Mouse (Mus musculus): ENCODE results near the gene Wdr66.
"Not testable (repeated sequence)": the region's sequence is repeated elsewhere in the genome, so short reads cannot be mapped to it uniquely, and the experiment has no call there.

The Wdr66 gene

DNA sequence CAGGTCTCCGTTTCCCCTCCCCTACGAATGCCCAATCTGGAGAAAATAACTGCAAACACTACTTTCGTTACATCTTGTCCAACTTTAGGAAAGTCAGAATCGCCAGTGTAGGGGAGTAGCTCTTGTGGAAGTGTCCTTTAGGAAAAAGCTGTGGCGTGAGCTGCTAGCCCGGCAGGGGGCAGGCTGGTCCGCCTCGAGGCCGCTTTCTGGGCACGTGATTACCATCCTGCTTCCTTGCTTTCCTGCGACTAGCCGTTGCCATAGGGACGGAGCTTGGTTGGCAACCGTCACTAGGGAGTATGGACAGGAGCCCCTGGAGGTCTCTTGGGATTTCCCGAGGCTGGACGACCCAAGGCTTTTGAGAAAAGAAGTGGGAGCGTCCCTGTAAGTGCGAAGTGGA, at the start of gene Wdr66:
TSS of gene Wdr66 (plus strand) at position 269 of the 400 bp plus-strand sequence.
- peak; percentile 98 for DNase-seq (ENCODE audit: low read depth, low spot score)

DNA sequence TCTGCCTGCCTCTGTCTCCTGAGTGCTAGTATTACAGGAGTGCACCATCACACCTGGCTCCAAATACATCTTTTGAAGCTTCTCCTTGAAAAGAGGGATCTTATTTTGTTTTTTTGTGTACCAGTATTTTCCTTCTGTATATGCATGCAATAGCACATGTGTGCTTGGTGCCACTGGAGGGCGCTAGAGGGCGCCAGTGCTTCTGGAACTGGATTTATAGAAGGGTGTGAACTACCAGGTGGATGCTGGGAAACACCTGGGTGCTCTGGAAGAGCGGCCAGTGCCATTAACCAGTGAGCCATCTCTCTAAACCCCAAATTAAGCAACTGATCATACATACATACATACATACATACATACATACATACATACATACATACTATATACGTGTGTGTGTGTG, 49.1 kb upstream of the Wdr66 start:
- not testable (repeated sequence) for DNase-seq (ENCODE audit: low read depth, low spot score)

- DNase-seq (ENCODE audit: low read depth, low spot score): not testable (repeated sequence)
These were observed 48.3 kb upstream of the Wdr66 start for GRCm38 (mm10) chr5:123203591-123203990.

DNA sequence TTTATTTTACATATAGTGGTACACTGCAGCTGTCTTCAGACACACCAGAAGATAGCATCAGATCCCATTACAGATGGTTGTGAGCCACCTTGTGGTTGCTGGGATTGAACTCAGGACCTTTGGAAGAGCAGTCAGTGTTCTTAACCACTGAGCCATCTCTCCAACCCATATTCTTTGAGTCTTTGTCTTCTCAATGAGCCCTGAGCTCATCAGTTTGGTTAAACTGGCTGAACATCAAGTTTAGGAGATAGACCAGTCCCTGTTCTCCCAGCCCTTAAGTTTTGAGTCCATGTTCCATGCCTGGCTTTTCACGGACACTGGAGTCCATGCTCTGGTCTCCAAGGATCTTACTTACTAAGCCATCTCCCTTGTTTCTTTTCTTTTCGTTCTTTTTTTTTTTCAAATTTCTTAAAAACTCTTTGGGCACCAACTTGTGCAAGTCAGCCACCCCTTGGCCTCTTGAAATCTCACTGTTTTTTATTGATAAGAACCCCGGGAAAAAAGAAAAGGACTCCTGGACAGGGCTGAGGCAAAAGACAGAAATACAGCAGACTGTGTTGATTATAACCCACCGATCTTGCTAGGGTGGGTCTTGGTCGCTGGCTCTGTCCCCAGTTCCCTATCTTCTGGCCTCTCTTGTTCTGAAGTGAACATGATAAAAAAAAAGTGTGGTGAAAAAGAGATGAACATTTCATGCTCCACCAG, 29.4 kb upstream of the Wdr66 start:
- DNase-seq (ENCODE audit: low read depth, low spot score): not testable (repeated sequence)

DNA sequence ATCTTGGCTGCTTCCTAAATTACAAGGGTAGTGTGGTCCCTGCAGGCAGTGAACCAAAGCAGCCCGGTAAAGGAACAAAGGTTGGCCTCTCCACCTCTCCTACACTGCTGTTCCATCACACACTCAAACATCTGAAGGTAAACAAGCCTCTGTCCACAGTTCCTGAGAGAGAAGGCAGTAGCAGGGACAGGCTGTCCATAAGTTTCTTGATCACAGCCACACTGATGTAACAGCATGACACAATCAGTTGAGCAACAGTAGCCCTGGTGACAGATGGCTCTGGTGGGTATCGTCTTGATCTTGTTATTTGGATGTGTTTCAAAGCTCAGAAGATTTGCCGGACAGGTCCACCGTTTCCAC, 28.9 kb upstream of the Wdr66 start:
- DNase-seq (ENCODE audit: low read depth, low spot score): no peak

GRCm38 (mm10) chr5:123223861-123224260, 28.0 kb upstream of the Wdr66 start:
- not testable (repeated sequence) for DNase-seq (ENCODE audit: low read depth, low spot score)

GRCm38 (mm10) chr5:123226851-123227250, 25.1 kb upstream of the Wdr66 start:
- DNase-seq (ENCODE audit: low read depth, low spot score): no peak

DNA sequence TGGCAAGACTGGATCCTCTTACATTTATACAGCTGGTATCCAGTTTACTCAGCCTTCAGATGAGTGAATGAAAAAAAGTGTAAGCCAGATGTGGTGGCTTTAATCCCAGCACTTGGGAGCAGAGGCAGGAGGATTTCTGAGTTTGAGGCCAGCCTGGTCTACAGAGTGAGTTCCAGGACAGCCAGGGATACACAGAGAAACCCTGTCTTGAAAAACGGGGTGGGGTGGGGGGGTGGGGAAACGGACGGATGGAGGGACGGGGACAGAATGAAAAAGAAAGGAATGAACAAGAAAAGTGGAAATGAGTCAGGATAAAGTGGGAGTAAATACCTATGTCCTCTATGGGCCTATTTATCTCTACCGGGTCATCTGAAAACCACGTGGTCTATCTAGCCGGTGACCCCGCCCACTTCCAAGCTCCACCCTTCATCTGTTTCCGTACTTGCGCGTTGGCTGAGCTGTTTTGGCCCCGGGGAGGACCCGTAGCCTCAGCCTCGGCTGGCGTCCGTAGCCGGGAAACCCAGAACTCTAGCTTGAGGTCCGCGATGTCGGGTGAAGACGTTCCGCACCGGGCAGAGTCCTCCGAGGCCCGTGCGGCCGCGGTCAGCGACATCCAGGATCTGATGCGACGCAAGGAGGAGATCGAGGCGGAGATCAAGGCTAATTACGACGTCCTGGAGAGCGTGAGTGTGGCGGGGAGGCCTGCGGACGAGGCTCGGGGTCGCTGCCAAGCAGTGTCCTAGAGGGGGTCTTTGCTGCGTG, 24.0 kb upstream of the Wdr66 start:
- peak; percentile 97 for DNase-seq (ENCODE audit: low read depth, low spot score)

GRCm38 (mm10) chr5:123228524-123228922, 23.4 kb upstream of the Wdr66 start:
- DNase-seq (ENCODE audit: low read depth, low spot score): no peak

GRCm38 (mm10) chr5:123229296-123229695, 22.6 kb upstream of the Wdr66 start:
- no peak for DNase-seq (ENCODE audit: low read depth, low spot score)

- DNase-seq (ENCODE audit: low read depth, low spot score): no peak
These were observed 19.7 kb upstream of the Wdr66 start for GRCm38 (mm10) chr5:123232180-123232579.

DNA sequence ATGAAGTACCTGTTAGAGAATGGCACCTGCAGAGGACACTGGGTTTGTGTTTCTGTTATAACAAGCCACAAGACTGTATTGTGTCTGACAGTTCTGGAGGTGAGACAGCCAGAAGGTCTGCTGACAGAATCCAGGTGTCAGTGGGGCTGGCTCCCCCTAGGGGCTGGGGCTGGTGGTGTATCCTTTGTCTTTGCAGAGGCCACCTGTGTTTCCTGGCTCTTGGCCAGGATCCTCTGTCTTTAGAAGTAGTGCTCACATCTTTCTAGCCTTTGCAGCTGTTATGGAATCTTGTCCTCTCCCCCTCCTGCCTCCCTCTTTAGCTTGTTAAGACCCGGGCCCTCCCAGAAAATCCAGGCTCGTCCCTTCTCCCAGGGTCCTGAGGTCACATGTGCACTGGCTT, 16.2 kb upstream of the Wdr66 start:
- DNase-seq (ENCODE audit: low read depth, low spot score): peak; percentile 72

DNA sequence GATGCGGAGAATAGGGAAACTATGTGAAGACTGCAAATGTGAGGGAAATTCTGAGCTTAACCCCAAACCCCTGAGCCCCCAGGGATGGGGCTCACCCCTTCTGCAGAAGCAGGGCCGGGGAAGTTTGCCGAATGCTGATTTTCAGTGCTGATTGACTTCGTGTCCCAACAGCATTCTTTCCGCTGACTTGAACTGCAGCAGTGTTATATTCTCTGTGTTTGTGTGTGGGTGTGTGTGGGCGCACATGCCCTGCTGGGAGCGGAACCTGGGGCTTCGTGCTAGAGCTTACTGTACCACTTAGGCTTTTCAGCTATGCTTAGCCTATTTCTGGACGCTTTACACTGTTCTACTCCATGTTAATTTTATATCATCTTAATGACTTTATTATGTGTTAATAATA, 15.5 kb upstream of the Wdr66 start:
- no peak for DNase-seq (ENCODE audit: low read depth, low spot score)

- no peak for DNase-seq (ENCODE audit: low read depth, low spot score)
These were observed 12.4 kb upstream of the Wdr66 start for GRCm38 (mm10) chr5:123239501-123239900.

DNA sequence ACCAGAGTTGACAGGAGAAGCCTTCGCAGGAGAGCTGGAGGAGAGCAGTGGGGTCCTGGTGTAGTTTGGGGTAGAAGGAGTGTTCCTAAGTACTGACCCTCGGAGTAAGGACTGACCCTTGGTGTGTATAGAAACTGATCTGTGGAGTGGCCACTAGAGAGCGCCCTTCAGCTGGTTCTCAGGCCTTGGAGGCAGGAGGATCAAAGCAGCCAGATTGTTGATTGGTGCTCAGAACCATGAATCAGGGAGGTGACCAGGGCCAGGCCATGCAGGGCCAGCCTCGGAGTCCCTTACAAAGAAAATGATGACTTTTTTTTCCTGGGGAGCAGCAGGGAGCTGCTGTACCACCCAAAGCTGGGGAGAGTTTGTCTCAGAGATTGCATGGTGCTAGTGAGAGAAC, 6.4 kb upstream of the Wdr66 start:
- DNase-seq (ENCODE audit: low read depth, low spot score): peak; percentile 63

DNA sequence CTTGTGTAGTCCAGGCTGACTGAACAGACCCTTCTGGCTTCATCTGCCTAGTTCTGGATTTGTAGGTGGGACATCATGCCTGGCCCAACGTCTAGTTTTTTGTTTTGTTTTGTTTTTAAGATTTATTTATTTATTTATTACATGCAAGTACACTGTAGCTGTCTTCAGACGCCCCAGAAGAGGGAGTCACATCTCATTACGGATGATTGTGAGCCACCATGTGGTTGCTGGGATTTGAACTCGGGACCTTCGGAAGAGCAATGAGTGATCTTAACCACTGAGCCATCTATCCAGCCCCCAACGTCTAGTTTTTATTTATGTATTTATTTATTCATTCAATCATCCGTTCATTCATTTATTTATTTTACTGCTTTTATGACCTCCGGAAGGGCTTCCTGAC, 512 bp upstream of the Wdr66 start:
- no peak for DNase-seq (ENCODE audit: low read depth, low spot score)

GRCm38 (mm10) chr5:123256841-123257755, 5.2 kb downstream of the Wdr66 start:
- DNase-seq (ENCODE audit: low read depth, low spot score): no peak

DNA sequence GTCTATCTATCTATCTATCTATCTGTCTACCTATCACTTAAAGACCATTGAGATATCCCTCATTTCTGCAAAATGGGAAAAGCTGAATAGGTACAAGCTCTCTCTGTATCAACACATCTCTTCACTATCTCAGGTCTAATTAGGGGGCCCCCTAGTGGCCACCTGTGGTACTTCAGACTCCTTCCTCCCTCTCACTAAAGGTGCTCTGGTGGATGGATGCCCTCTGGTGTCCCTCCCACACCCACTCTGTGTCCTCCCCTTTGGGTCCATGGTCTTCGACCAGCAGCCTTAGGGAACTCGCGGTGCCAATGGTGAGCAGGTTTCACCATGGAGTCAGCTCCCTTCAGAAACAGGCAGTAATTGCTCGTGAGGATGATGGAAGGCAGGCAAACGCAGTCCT, 7.1 kb downstream of the Wdr66 start:
- DNase-seq (ENCODE audit: low read depth, low spot score): peak; percentile 69

GRCm38 (mm10) chr5:123260698-123261097, 8.8 kb downstream of the Wdr66 start:
- no peak for DNase-seq (ENCODE audit: low read depth, low spot score)

DNA sequence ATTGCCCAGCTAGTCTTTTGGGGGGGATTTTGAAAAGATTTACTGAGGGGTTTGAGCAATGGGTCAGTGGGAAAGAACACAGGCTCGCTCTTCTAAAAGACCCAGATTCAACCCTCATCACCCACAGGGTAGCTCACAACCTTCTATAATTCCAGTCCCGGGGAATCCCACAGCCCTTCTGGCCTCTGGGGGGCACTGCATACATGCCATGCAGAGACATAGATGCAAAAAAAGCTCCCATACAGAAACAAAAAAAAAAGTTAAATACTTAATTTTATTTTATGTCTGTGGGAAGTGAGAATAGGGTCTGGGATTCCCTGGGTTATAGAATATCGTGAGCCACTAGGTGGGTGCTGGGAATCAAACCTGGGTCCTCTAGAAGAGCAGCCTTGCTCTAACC, 15.0 kb downstream of the Wdr66 start:
- no peak for DNase-seq (ENCODE audit: low read depth, low spot score)

DNA sequence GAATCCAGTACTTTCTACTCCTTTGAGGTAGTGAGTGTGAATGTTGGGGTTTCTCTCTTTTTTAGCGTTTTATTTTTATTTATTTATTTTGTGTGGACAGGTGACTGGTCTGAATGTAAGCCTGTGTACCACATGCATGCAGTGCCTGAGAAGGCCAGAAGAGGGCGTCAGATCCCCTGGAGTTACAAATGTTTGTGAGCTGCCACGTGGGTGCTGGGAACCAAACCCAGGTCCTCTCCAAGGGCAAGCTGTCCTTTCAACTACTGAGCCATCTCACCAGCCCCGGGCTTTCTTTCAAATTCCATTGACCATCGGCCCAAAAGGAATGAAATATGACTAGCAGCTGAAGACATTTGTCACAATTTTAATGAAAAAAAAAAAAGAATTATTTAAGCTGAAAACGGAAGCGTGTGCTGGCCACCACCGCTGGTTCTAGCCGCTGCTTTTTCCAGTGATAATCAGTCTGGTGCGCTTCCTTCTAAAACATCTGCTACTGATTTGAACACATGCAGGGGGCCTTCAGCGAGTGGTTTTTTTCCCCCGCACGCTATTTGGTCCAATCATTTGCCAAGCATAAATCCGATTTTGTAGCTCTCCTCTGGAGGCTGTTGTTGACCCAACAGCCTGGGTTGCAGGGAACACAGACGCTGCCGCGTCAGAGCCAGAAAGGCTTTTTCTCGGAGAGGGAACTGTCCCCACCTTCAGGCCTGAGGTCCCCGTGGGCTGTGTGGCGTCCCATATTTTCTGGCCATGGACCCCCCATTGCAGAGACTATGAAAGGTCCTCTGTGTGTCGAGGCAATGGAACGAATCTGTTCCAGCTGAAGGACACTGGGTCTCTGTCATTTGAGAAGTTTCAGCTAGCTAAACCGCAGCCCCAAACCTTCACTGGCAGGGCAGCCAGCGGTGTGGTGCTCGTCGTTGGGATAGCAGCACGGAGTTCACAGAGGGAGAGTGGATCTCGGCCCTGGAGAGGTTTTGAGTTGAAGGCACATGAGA, 16.9 kb downstream of the Wdr66 start:
- peak; percentile 51 for DNase-seq (ENCODE audit: low read depth, low spot score)
